Mouse (Mus musculus) spleen, postnatal 0 days (tissue): ENCODE results near the gene Gm13279. TPM values are rescaled to one million over a fixed set of nuclear protein-coding genes. Genes with fewer than 3 reads are reported as not detected.

Experiments
- polyA plus RNA-seq: library from polyadenylated mRNA; unstranded; fragments of >200 nt; fragmentation: Nextera tagmentation; extraction: Ambion mirVana; gene quantifications from 2 replicates; pipeline ENCODE4 v1.2.1, GENCODE M21; 2015

Gm13279 gene
- polyA plus RNA-seq, 1 experiment from 2014 or later = not detected

Other genes starting within 250 kb of the Gm13279 start
- not detected in 2 replicates for gene Ifna15, start 239.2 kb upstream of the Gm13279 start, polyA plus RNA-seq
- not detected in 2 replicates for gene Ifna14, start 225.6 kb upstream of the Gm13279 start, polyA plus RNA-seq
- gene Ifna9, start 205.0 kb upstream of the Gm13279 start, polyA plus RNA-seq = not detected in 2 replicates
- not detected in 2 replicates for gene Ifna12, start 194.0 kb upstream of the Gm13279 start, polyA plus RNA-seq
- gene C87499, start 163.0 kb upstream of the Gm13279 start, polyA plus RNA-seq = not detected in 2 replicates
- gene Ifna13, start 152.9 kb upstream of the Gm13279 start, polyA plus RNA-seq = not detected in 2 replicates
- not detected in 2 replicates for gene Ifna16, start 120.5 kb upstream of the Gm13279 start, polyA plus RNA-seq
- not detected in 2 replicates for gene Ifna2, start 113.5 kb upstream of the Gm13279 start, polyA plus RNA-seq
- gene Ifnab, start 106.0 kb upstream of the Gm13279 start, polyA plus RNA-seq = not detected in 2 replicates
- gene Gm26566, start 75.6 kb upstream of the Gm13279 start, polyA plus RNA-seq = 0.17 and 0.38 TPM in 2 replicates
- gene Klhl9, start 74.9 kb upstream of the Gm13279 start, polyA plus RNA-seq = 23.7 and 28.8 TPM in 2 replicates
- not detected in 2 replicates for gene Gm13271, start 42.5 kb upstream of the Gm13279 start, polyA plus RNA-seq
- gene Gm13283, start 37.3 kb upstream of the Gm13279 start, polyA plus RNA-seq = 0.17 and 0.19 TPM in 2 replicates
- not detected in 2 replicates for gene Gm13290, start 23.6 kb upstream of the Gm13279 start, polyA plus RNA-seq
- not detected in 2 replicates for gene Gm13289, start 20.5 kb upstream of the Gm13279 start, polyA plus RNA-seq
- not detected in 2 replicates for gene Gm13272, start 17.5 kb upstream of the Gm13279 start, polyA plus RNA-seq
- gene Ifnz, start 15.3 kb upstream of the Gm13279 start, polyA plus RNA-seq = 0.33 TPM in 1 of 2 replicates, not detected in the other
- not detected in 2 replicates for gene Gm13276, start 11.7 kb upstream of the Gm13279 start, polyA plus RNA-seq
- gene Gm13277, start 8.8 kb upstream of the Gm13279 start, polyA plus RNA-seq = not detected in 2 replicates
- not detected in 2 replicates for gene Gm13278, start 5.8 kb upstream of the Gm13279 start, polyA plus RNA-seq
- gene Gm13275, start 2.9 kb upstream of the Gm13279 start, polyA plus RNA-seq = not detected in 2 replicates
- gene Gm13285, start 2.3 kb downstream of the Gm13279 start, polyA plus RNA-seq = 0.79 TPM in 1 of 2 replicates, not detected in the other
- not detected in 2 replicates for gene Gm13287, start 5.9 kb downstream of the Gm13279 start, polyA plus RNA-seq
- not detected in 2 replicates for gene Gm13288, start 8.1 kb downstream of the Gm13279 start, polyA plus RNA-seq
- gene Ifna7, start 18.8 kb downstream of the Gm13279 start, polyA plus RNA-seq = not detected in 2 replicates
- not detected in 2 replicates for gene Ifna11, start 22.6 kb downstream of the Gm13279 start, polyA plus RNA-seq
- not detected in 2 replicates for gene Ifna6, start 30.0 kb downstream of the Gm13279 start, polyA plus RNA-seq
- gene Ifna5, start 38.1 kb downstream of the Gm13279 start, polyA plus RNA-seq = not detected in 2 replicates
- not detected in 2 replicates for gene Ifna4, start 44.5 kb downstream of the Gm13279 start, polyA plus RNA-seq
- gene Ifna1, start 52.7 kb downstream of the Gm13279 start, polyA plus RNA-seq = not detected in 2 replicates
- not detected in 2 replicates for gene Ifne, start 82.8 kb downstream of the Gm13279 start, polyA plus RNA-seq